ENCODE assay signal across 8 mouse cellular contexts in genomic region chr6:86524879-86525645, GRCm38 (mm10). TPM values are rescaled to one million over a fixed set of nuclear protein-coding genes. Genes with fewer than 3 reads are reported as not detected.
DNase-seq lines count a peak whose midpoint lies in the region; ATAC-seq and TF ChIP-seq lines count a peak whose summit lies in the region.

No protein-coding gene starts in this region.

- peaks cover 8% of the 10 kb centered on the region; the same call in 1 of the 2 replicates for H3K36me3 ChIP-seq in liver, embryonic 11.5 days (ENCODE audit: control insufficient read depth, insufficient read depth, low read length)
- 0 out of 2 replicates have a peak, but pooled peaks cover 2% of the 10 kb centered on the region for H3K36me3 ChIP-seq in midbrain, postnatal 0 days (ENCODE audit: insufficient read depth, low read length)
- H3K36me3 ChIP-seq in stomach, embryonic 14.5 days (ENCODE audit: control insufficient read depth, insufficient read depth, low read length), result peaks cover 10% of the 10 kb centered on the region

- H3K27me3 ChIP-seq in liver, embryonic 11.5 days (replicated peaks; ENCODE audit: control insufficient read depth, insufficient read depth, low read length), result no peaks in the 10 kb centered on the region
- no peaks in the 10 kb centered on the region for H3K27me3 ChIP-seq in midbrain, postnatal 0 days (ENCODE audit: insufficient read depth, low read length)
- H3K27me3 ChIP-seq in stomach, embryonic 14.5 days (ENCODE audit: control insufficient read depth, insufficient read depth, low read length), result no peaks in the 10 kb centered on the region

- ATAC-seq in cerebellum, adult (ENCODE audit: insufficient number of reproducible peaks, low FRiP score, low TSS enrichment), result 0 out of 2 replicates have a peak, but pooled peaks have one; percentile 16
- peak; percentile 44 for ATAC-seq in liver, embryonic 11.5 days (replicated peaks; ENCODE audit: low FRiP score)
- 0 out of 2 replicates have a peak, but pooled peaks have one; percentile 2 for ATAC-seq in midbrain, postnatal 0 days (ENCODE audit: low FRiP score)
- peak; percentile 14; the same call in 1 of the 2 replicates for ATAC-seq in stomach, embryonic 14.5 days (ENCODE audit: insufficient number of reproducible peaks, insufficient read depth, low FRiP score, low read depth)

- WGBS in liver, embryonic 11.5 days, result under 1% methylated on average over 51 of the region's 51 CpGs
- under 1% methylated on average over 51 of the region's 51 CpGs for WGBS in midbrain, postnatal 0 days
- WGBS in stomach, embryonic 14.5 days, result under 1% methylated on average over 51 of the region's 51 CpGs

- H3K4me1 ChIP-seq in liver, embryonic 11.5 days (replicated peaks; ENCODE audit: control insufficient read depth, insufficient read depth, low read length), result peaks cover 17% of the 10 kb centered on the region
- H3K4me1 ChIP-seq in midbrain, postnatal 0 days (ENCODE audit: insufficient read depth, low read length), result peaks cover 10% of the 10 kb centered on the region; the same call in 1 of the 2 replicates
- 0 out of 2 replicates have a peak, but pooled peaks cover 6% of the 10 kb centered on the region for H3K4me1 ChIP-seq in stomach, embryonic 14.5 days (ENCODE audit: control insufficient read depth, insufficient read depth, low read length)

- peak overlapping the region; percentile 99 for H3K27ac ChIP-seq in liver, embryonic 11.5 days (ENCODE audit: low read depth, low read length)
- H3K27ac ChIP-seq in midbrain, postnatal 0 days (ENCODE audit: low read depth, low read length), result peak overlapping the region; percentile 100
- H3K27ac ChIP-seq in stomach, embryonic 14.5 days (ENCODE audit: low read length), result peak overlapping the region; percentile 100

- H3K4me3 ChIP-seq in liver, embryonic 11.5 days (ENCODE audit: low read depth, low read length), result peak overlapping the region; percentile 85
- peak overlapping the region; percentile 57 for H3K4me3 ChIP-seq in midbrain, postnatal 0 days (ENCODE audit: low read depth, low read length)
- H3K4me3 ChIP-seq in stomach, embryonic 14.5 days (ENCODE audit: low read depth, low read length), result peak overlapping the region; percentile 88

- H3K4me2 ChIP-seq in liver, embryonic 11.5 days, result peak overlapping the region; percentile 77
- H3K4me2 ChIP-seq in midbrain, postnatal 0 days (ENCODE audit: low read depth, low read length, poor library complexity, severe bottlenecking), result peak overlapping the region; percentile 95
- peak overlapping the region; percentile 55 for H3K4me2 ChIP-seq in stomach, embryonic 14.5 days (replicated peaks; ENCODE audit: low read depth, low read length)

- no peaks in the 10 kb centered on the region for H3K9me3 ChIP-seq in liver, embryonic 11.5 days (ENCODE audit: control insufficient read depth, low read length)
- H3K9me3 ChIP-seq in midbrain, postnatal 0 days (ENCODE audit: low read length), result no peaks in the 10 kb centered on the region
- no peaks in the 10 kb centered on the region for H3K9me3 ChIP-seq in stomach, embryonic 14.5 days (ENCODE audit: control insufficient read depth, low read depth, low read length)

- DNase-seq in cerebellum, adult 8-10 months, result no peak
- peak; percentile 54 for DNase-seq in embryo, embryonic 10.5 days (ENCODE audit: low spot score)
- peak; percentile 24 to 43 for DNase-seq in gastrocnemius, postnatal 36 days
- peak; percentile 48 for DNase-seq in kidney, adult 9 months
- DNase-seq in liver, embryonic 11.5 days (ENCODE audit: low spot score), result peak; percentile 83
- peak; percentile 50 for DNase-seq in midbrain, postnatal 0 days (ENCODE audit: low spot score)

- no peak for TF ChIP-seq CTCF in midbrain, postnatal 0 days (IDR thresholded peaks at IDR 0.05)

- intact Hi-C loops in gastrocnemius, postnatal 36 days (cut with DNase I), result loop anchor here (5.0 kb wide), 1 partner anchor 38 kb away; no protein-coding TSS in a partner anchor

- peak overlapping the region; percentile 99 for H3K9ac ChIP-seq in liver, embryonic 11.5 days (ENCODE audit: low read depth, low read length)
- peak overlapping the region; percentile 97 for H3K9ac ChIP-seq in midbrain, postnatal 0 days (replicated peaks; ENCODE audit: low read length, poor library complexity, severe bottlenecking)
- peak overlapping the region; percentile 92 for H3K9ac ChIP-seq in stomach, embryonic 14.5 days (replicated peaks; ENCODE audit: low read depth, low read length)

RNA-seq across cellular contexts. Expression of gene Pcbp1, which starts 1.1 kb away (rescaled TPM):
- 100 to 1,000 TPM; 102 to 112 TPM for total RNA-seq in gastrocnemius, postnatal 36 days (2021)
- polyA plus RNA-seq in liver, embryonic 11.5 days (2014; fragmentation: Nextera tagmentation; extraction: Ambion mirVana), result 543 and 554 TPM in 2 replicates
- 51.7 and 72.8 TPM in 2 replicates for total RNA-seq in midbrain, postnatal 0 days (2014; rRNA removed)
- 264 and 292 TPM in 2 replicates for polyA plus RNA-seq in midbrain, postnatal 0 days (2015; fragmentation: Nextera tagmentation; extraction: Ambion mirVana)
- 230 and 234 TPM in 2 replicates for polyA plus RNA-seq in stomach, embryonic 14.5 days (2014; fragmentation: Nextera tagmentation; extraction: Ambion mirVana)
